Mouse (Mus musculus): Measurements from ENCODE around the gene Defa34.
"Not testable (repeated sequence)": the region's sequence is repeated elsewhere in the genome, so short reads cannot be mapped to it uniquely, and the experiment has no call there.

The Defa34 gene

GRCm38 (mm10) chr8:21665497-21665896 is at the start of gene Defa34:
Defa34 (plus strand) TSS chr8:21665797.
- DNase-seq (ENCODE audit: low spot score in 2 of 2) = not testable (repeated sequence)

- not testable (repeated sequence) for DNase-seq (ENCODE audit: low spot score in 2 of 2)
Observed at GRCm38 (mm10) chr8:21617883-21618282, 47.7 kb upstream of the Defa34 start, which contains the start of gene Defa26. Defa26 (plus strand) TSS chr8:21618183.

- not testable (repeated sequence) for DNase-seq (ENCODE audit: low spot score in 2 of 2)
Observed at GRCm38 (mm10) chr8:21655480-21655879, 10.1 kb upstream of the Defa34 start, which contains the start of gene Defa17. Defa17 (plus strand) TSS chr8:21655780.

GRCm38 (mm10) chr8:21703545-21703944 is 37.9 kb downstream of the Defa34 start, which contains the start of gene AY761184:
AY761184 (minus strand) TSS chr8:21703645.
- not testable (repeated sequence) for DNase-seq (ENCODE audit: low spot score in 2 of 2)

All from urinary bladder, postnatal 4 days (tissue).